Mouse (Mus musculus) E14TG2a.4 (cell line): Measurements from ENCODE around the gene Cwc25.

ENCODE experiments used
- CTCF ChIP-seq: conservative IDR thresholded peaks from 2 replicates; pipeline ENCODE4 v1.5.1; 2014; ENCODE audit warnings: low read length
- NANOG ChIP-seq: IDR thresholded peaks from 2 replicates; pipeline ENCODE4 v1.6.1; 2014; ENCODE audit warnings: borderline replicate concordance, low read length, mixed read lengths
- POU5F1 ChIP-seq: IDR thresholded peaks from 2 replicates; pipeline ENCODE4 v1.6.1; 2014; ENCODE audit warnings: low read length, borderline replicate concordance

DNA sequence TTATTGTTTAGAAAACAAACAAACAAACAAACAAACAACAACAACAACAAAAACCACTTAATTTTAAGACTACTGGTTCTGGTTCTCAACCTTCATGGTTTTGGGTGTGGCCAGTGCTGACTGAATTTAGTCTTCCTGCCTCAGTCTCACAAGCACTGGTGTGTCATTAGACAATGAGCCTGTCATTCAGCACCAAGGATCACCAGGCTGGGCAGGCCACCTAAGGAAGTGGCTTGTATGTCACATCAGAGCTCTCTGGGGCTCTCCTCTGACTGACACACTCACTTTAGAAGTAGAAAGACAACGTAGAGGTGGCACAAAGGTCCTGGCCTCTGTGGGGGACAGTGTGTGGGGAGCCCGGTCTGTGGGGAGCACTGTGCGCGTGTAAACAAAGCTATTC is 47.3 kb downstream of the Cwc25 start:
- TF ChIP-seq CTCF (no peak), NANOG (no peak), POU5F1 (no peak)
